Mouse (Mus musculus) kidney, adult 2 months (tissue): Measurements from ENCODE around the gene Kcnj14. TPM values are rescaled to one million over a fixed set of nuclear protein-coding genes. Genes with fewer than 3 reads are reported as not detected.

Experiments
- DNase-seq: peaks from one replicate; pipeline ENCODE4 v3.0.0; 2021
- H3K27ac ChIP-seq: fragments of 200-500 bp; 2 replicates; pipeline ENCODE4 v1.5.1; 2012; ENCODE audit warnings: low read depth, low read length, control low read depth, inconsistent platforms; ENCODE audit not compliant: insufficient read depth
- H3K27me3 ChIP-seq: fragments of 200-500 bp; replicated peaks from 2 replicates; pipeline ENCODE4 v1.6.1; 2012; ENCODE audit warnings: mild to moderate bottlenecking, moderate library complexity, low read length, inconsistent platforms; ENCODE audit not compliant: control insufficient read depth, insufficient read depth
- H3K36me3 ChIP-seq: fragments of 200-500 bp; 2 replicates; pipeline ENCODE4 v1.6.1; 2012; ENCODE audit warnings: mild to moderate bottlenecking, moderate library complexity, low read length, inconsistent platforms; ENCODE audit not compliant: control insufficient read depth, insufficient read depth
- H3K4me1 ChIP-seq: fragments of 200-500 bp; 2 replicates; pipeline ENCODE4 v1.6.1; 2011; ENCODE audit warnings: low read length; ENCODE audit not compliant: control insufficient read depth, insufficient read depth
- H3K4me3 ChIP-seq: fragments of 200-500 bp; 2 replicates; pipeline ENCODE4 v1.5.1; 2011; ENCODE audit warnings: mild to moderate bottlenecking, low read depth, low read length, control low read depth; ENCODE audit not compliant: insufficient read depth
- CTCF ChIP-seq: fragments of 200-500 bp; conservative IDR thresholded peaks from 2 replicates; pipeline ENCODE4 v1.5.1; 2011; ENCODE audit warnings: low read depth, mild to moderate bottlenecking, control low read depth, low read length, moderate library complexity, mixed read lengths; ENCODE audit not compliant: insufficient read depth, insufficient read length
- POLR2A ChIP-seq: fragments of 200-500 bp; IDR thresholded peaks from one replicate; pipeline ENCODE4 v1.6.1; 2011; ENCODE audit warnings: low read depth, low read length, control low read depth
- WGBS: fragments of 180-500 bp; shearing (Covaris S2); methylation state at CpG from one replicate; pipeline ENCODE4 v1.1.7; 2018; 5-methylcytosine and 5-hydroxymethylcytosine counted together
- polyA plus RNA-seq: library from polyadenylated mRNA; depleted of rRNA; stranded (reverse); fragments of >200 nt; gene quantifications from 2 replicates; pipeline ENCODE4 v1.2.3, GENCODE M21; 2012

The Kcnj14 gene
- polyA plus RNA-seq, 1 experiment = 0.28 TPM

GRCm38 (mm10) chr7:45786661-45787413 lies 37.7 kb downstream of the Kcnj14 start:
- H3K27ac ChIP-seq = no peak overlapping the region
- 21% methylated on average over 17 of the region's 17 CpGs for WGBS
- DNase-seq = peak; percentile 25
- no peaks in the 10 kb centered on the region for H3K36me3 ChIP-seq
- TF ChIP-seq CTCF (no peak), POLR2A (no peak)
- H3K4me1 ChIP-seq = no peaks in the 10 kb centered on the region; the same call in 1 of the 2 replicates
- peak overlapping the region; percentile 13; the same call in 1 of the 2 replicates for H3K4me3 ChIP-seq
- no peaks in the 10 kb centered on the region for H3K27me3 ChIP-seq

GRCm38 (mm10) chr7:45786136-45786578 lies 38.4 kb downstream of the Kcnj14 start:
- peak overlapping the region; percentile 60 for H3K4me3 ChIP-seq

GRCm38 (mm10) chr7:45785388-45786135 lies 39.0 kb downstream of the Kcnj14 start:
- Histone ChIP-seq H3K27me3 (no peaks in the 10 kb centered on the region), H3K4me3 (peak overlapping the region; percentile 60), H3K27ac (no peak overlapping the region), H3K36me3 (no peaks in the 10 kb centered on the region), H3K4me1 (no peaks in the 10 kb centered on the region; the same call in 1 of the 2 replicates)
- under 1% methylated on average over 39 of the region's 42 CpGs for WGBS
- DNase-seq = no peak
- TF ChIP-seq POLR2A (no peak), CTCF (no peak)

More at GRCm38 (mm10) chr7:45786136-45786578, 38.4 kb downstream of the Kcnj14 start:
- Histone ChIP-seq H3K27ac (no peak overlapping the region), H3K36me3 (no peaks in the 10 kb centered on the region), H3K27me3 (no peaks in the 10 kb centered on the region), H3K4me1 (no peaks in the 10 kb centered on the region; the same call in 1 of the 2 replicates)
- DNase-seq = no peak
- 5% methylated on average over 14 of the region's 14 CpGs for WGBS
- TF ChIP-seq POLR2A (no peak), CTCF (no peak)

- Histone ChIP-seq H3K27ac (no peak within 1 kb of the TSS), H3K36me3 (no peaks in the 10 kb centered on the region), H3K4me1 (no peaks in the 10 kb centered on the region; the same call in 1 of the 2 replicates), H3K4me3 (peak within 1 kb of the TSS; percentile 60), H3K27me3 (no peaks in the 10 kb centered on the region)
- 26% methylated on average over 20 of the region's 20 CpGs for WGBS
- TF ChIP-seq POLR2A = no peak
- TF ChIP-seq CTCF = no peak
- peak; percentile 67 for DNase-seq
These were observed 39.8 kb downstream of the Kcnj14 start, which contains the start of gene Sult2b1 for GRCm38 (mm10) chr7:45784524-45785372. Sult2b1 (minus strand) TSS chr7:45784669.

GRCm38 (mm10) chr7:45783511-45784091 lies 41.0 kb downstream of the Kcnj14 start, which contains the start of gene Lmtk3:
Lmtk3 (plus strand) TSS chr7:45783738.
- 1% methylated on average over 38 of the region's 38 CpGs for WGBS
- Histone ChIP-seq H3K4me1 (peaks cover 3% of the 10 kb centered on the region; the same call in 1 of the 2 replicates), H3K36me3 (no peaks in the 10 kb centered on the region), H3K4me3 (peak within 1 kb of the TSS; percentile 60), H3K27me3 (no peaks in the 10 kb centered on the region), H3K27ac (no peak within 1 kb of the TSS)
- peak; percentile 67 for DNase-seq
- TF ChIP-seq POLR2A = no peak
- TF ChIP-seq CTCF = 0 out of 2 replicates have a peak, but pooled peaks have one; percentile 24

- WGBS = 48% methylated on average over 4 of the region's 4 CpGs
These were observed 42.3 kb downstream of the Kcnj14 start for GRCm38 (mm10) chr7:45782271-45782670.

More at GRCm38 (mm10) chr7:45782271-45782670, 42.3 kb downstream of the Kcnj14 start:
- H3K4me3 ChIP-seq = no peak overlapping the region
- DNase-seq = no peak
- H3K27me3 ChIP-seq = no peaks in the 10 kb centered on the region
- peaks cover 3% of the 10 kb centered on the region; the same call in 1 of the 2 replicates for H3K4me1 ChIP-seq
- no peaks in the 10 kb centered on the region for H3K36me3 ChIP-seq
- H3K27ac ChIP-seq = no peak overlapping the region
- TF ChIP-seq CTCF (no peak), POLR2A (no peak)
